ENCODE assay signal across 20 mouse cellular contexts in genomic region chr6:99093208-99093607, GRCm38 (mm10).
A peak's percentile ranks its signal among the peaks of the same experiment; 100 is the strongest.
DNase-seq lines count a peak whose midpoint lies in the region; ATAC-seq and TF ChIP-seq lines count a peak whose summit lies in the region.
"Had no signal": no experiment of that assay in that cellular context is flagged by ENCODE, and none has a peak within 500 bp of the region (broad histone marks: within the 10 kb centered on the region; RNA-seq: fewer than 3 reads in every experiment).

No protein-coding gene starts in this region.

- TF ChIP-seq CTCF in gastrocnemius, adult 2 months (IDR thresholded peaks at IDR 0.05), result no peak
- TF ChIP-seq CTCF in lung, embryonic 14.5 days (IDR thresholded peaks at IDR 0.05; ENCODE audit: low read depth), result no peak

- H3K4me1 ChIP-seq in heart, embryonic 15.5 days (replicated peaks), result peaks cover 49% of the 10 kb centered on the region
- peaks cover 30% of the 10 kb centered on the region for H3K4me1 ChIP-seq in lung, embryonic 14.5 days (ENCODE audit: insufficient read depth)
- peaks cover 40% of the 10 kb centered on the region for H3K4me1 ChIP-seq in stomach, embryonic 14.5 days (ENCODE audit: control insufficient read depth, insufficient read depth, low read length)

- H3K4me2 ChIP-seq in heart, embryonic 15.5 days, result 0 out of 2 replicates have a peak overlapping the region, but pooled peaks have one; percentile 24
- H3K4me2 ChIP-seq in lung, embryonic 14.5 days, result peak overlapping the region; percentile 5; the same call in 1 of the 2 replicates
- peak overlapping the region; percentile 16; the same call in 1 of the 2 replicates for H3K4me2 ChIP-seq in stomach, embryonic 14.5 days (replicated peaks; ENCODE audit: low read depth, low read length)
- H3K4me2 ChIP-seq: embryonic facial prominence, embryonic 15.5 days had no signal

- peak overlapping the region; percentile 3; the same call in 1 of the 2 replicates for H3K27ac ChIP-seq in gastrocnemius, adult 2 months
- H3K27ac ChIP-seq in heart, embryonic 15.5 days, result peak overlapping the region; percentile 98
- H3K27ac ChIP-seq in lung, embryonic 14.5 days (ENCODE audit: low read depth), result peak overlapping the region; percentile 69
- H3K27ac ChIP-seq in stomach, embryonic 14.5 days (ENCODE audit: low read length), result peak overlapping the region; percentile 92
- H3K27ac ChIP-seq: embryonic facial prominence, embryonic 15.5 days; liver, embryonic 13.5 days; macrophage had no signal

- WGBS in heart, embryonic 15.5 days, result 44% methylated on average over 5 of the region's 5 CpGs
- 27% methylated on average over 5 of the region's 5 CpGs for WGBS in lung, embryonic 14.5 days
- WGBS in stomach, embryonic 14.5 days, result 17% methylated on average over 5 of the region's 5 CpGs

- ATAC-seq in heart, embryonic 15.5 days (replicated peaks; ENCODE audit: insufficient number of reproducible peaks, insufficient read depth, low FRiP score, low read depth), result no peak
- ATAC-seq in lung, embryonic 14.5 days (ENCODE audit: insufficient read depth), result peak; percentile 45; the same call in 1 of the 2 replicates
- ATAC-seq in stomach, embryonic 14.5 days (ENCODE audit: insufficient number of reproducible peaks, insufficient read depth, low FRiP score, low read depth), result peak; percentile 74
- ATAC-seq: activated CD4-positive, CD25-positive, alpha-beta regulatory T cell, adult 4 months; CD4-positive, CD25-positive, alpha-beta regulatory T cell, adult 4 months; hindbrain, embryonic 16.5 days had no signal

- no peaks in the 10 kb centered on the region for H3K36me3 ChIP-seq in heart, embryonic 15.5 days
- H3K36me3 ChIP-seq in lung, embryonic 14.5 days (ENCODE audit: insufficient read depth), result no peaks in the 10 kb centered on the region
- H3K36me3 ChIP-seq in stomach, embryonic 14.5 days (ENCODE audit: control insufficient read depth, insufficient read depth, low read length), result no peaks in the 10 kb centered on the region; the same call in 1 of the 2 replicates
- H3K36me3 ChIP-seq: embryonic facial prominence, embryonic 15.5 days; liver, embryonic 13.5 days; midbrain, embryonic 10.5 days had no signal

- intact Hi-C loops in gastrocnemius, adult 2 months (cut with DNase I), result no loop called here
- intact Hi-C loops in gastrocnemius, postnatal 36 days (cut with DNase I), result no loop called here

- H3K9ac ChIP-seq in heart, embryonic 15.5 days, result 0 out of 2 replicates have a peak overlapping the region, but pooled peaks have one; percentile 20
- no peak overlapping the region for H3K9ac ChIP-seq in lung, embryonic 14.5 days
- H3K9ac ChIP-seq in stomach, embryonic 14.5 days (replicated peaks; ENCODE audit: low read depth, low read length), result no peak overlapping the region
- H3K9ac ChIP-seq: embryonic facial prominence, embryonic 15.5 days; liver, embryonic 13.5 days had no signal

- no peak for DNase-seq in gastrocnemius, adult 2 months
- no peak for DNase-seq in gastrocnemius, postnatal 36 days
- DNase-seq in heart, adult 18-20 months, result no peak
- DNase-seq in lung, embryonic 14.5 days, result peak; percentile 63
- DNase-seq in lung, adult 18-20 months, result no peak
- no peak for DNase-seq in urinary bladder, postnatal 25 days (ENCODE audit: low spot score)
- DNase-seq: adrenal gland, postnatal 10 days; cerebellum, adult 9-11 months; kidney, postnatal 4 days; liver, embryonic 13.5 days; right cerebral cortex, postnatal 25 days had no signal

- H3K4me3 ChIP-seq in gastrocnemius, adult 2 months, result no peak overlapping the region
- no peak overlapping the region for H3K4me3 ChIP-seq in heart, embryonic 15.5 days
- no peak overlapping the region for H3K4me3 ChIP-seq in lung, embryonic 14.5 days (ENCODE audit: low read depth, low read length)
- no peak overlapping the region for H3K4me3 ChIP-seq in stomach, embryonic 14.5 days (ENCODE audit: low read depth, low read length)
- H3K4me3 ChIP-seq: embryonic facial prominence, embryonic 15.5 days; liver, embryonic 13.5 days; midbrain, embryonic 10.5 days had no signal

- no peaks in the 10 kb centered on the region for H3K9me3 ChIP-seq in heart, embryonic 15.5 days (replicated peaks)
- no peaks in the 10 kb centered on the region for H3K9me3 ChIP-seq in lung, embryonic 14.5 days (ENCODE audit: low read depth, low read length)
- no peaks in the 10 kb centered on the region for H3K9me3 ChIP-seq in stomach, embryonic 14.5 days (ENCODE audit: control insufficient read depth, low read depth, low read length)
- H3K9me3 ChIP-seq: embryonic facial prominence, embryonic 15.5 days; G1E; liver, embryonic 13.5 days; midbrain, embryonic 10.5 days had no signal

- H3K27me3 ChIP-seq in heart, embryonic 15.5 days, result no peaks in the 10 kb centered on the region
- no peaks in the 10 kb centered on the region for H3K27me3 ChIP-seq in lung, embryonic 14.5 days (ENCODE audit: insufficient read depth, low read length)
- H3K27me3 ChIP-seq in stomach, embryonic 14.5 days (ENCODE audit: control insufficient read depth, insufficient read depth, low read length), result no peaks in the 10 kb centered on the region
- H3K27me3 ChIP-seq: embryonic facial prominence, embryonic 15.5 days; liver, embryonic 13.5 days had no signal

Comparison
In these comparisons a context has a peak if more than half of its experiments do, and no peak if none do; other contexts are left out.
1. H3K27ac ChIP-seq: peak in every context shown above with its lines; median percentile 98 in heart, embryonic 15.5 days; 92 in stomach, embryonic 14.5 days; 69 in lung, embryonic 14.5 days; 3 in gastrocnemius, adult 2 months.